Mouse (Mus musculus): ENCODE measurements around the gene Cox7c. TPM values are rescaled to one million over a fixed set of nuclear protein-coding genes. Genes with fewer than 3 reads are reported as not detected.
"Not testable (repeated sequence)": the region's sequence is repeated elsewhere in the genome, so short reads cannot be mapped to it uniquely, and the experiment has no call there.

The Cox7c gene
- 100 to 1,000 TPM; 471 to 481 TPM for total RNA-seq (2021)
- long read RNA-seq, experiment 1, transcript Cox7c-201 (3 exons, 315 nt), result minor isoform, 10 of 357 reads
- long read RNA-seq, experiment 1, transcript Cox7c-203 (3 exons, 540 nt), result major isoform, 344 of 357 reads
- long read RNA-seq, experiment 1, partial matches to known transcripts, result 0 of 357 reads
- long read RNA-seq, experiment 1, other reads (novel, unspliced or antisense), result 0 of 357 reads
- long read RNA-seq, experiment 2, transcript Cox7c-201 (3 exons, 315 nt), result minor isoform, 7 of 269 reads
- long read RNA-seq, experiment 2, transcript Cox7c-203 (3 exons, 540 nt), result major isoform, 259 of 269 reads
- long read RNA-seq, experiment 2, partial matches to known transcripts, result 0 of 269 reads
- long read RNA-seq, experiment 2, other reads (novel, unspliced or antisense), result 0 of 269 reads

- intact Hi-C loops (cut with DNase I), result no loop called here
Observed at GRCm38 (mm10) chr13:86046254-86046951, at the start of gene Cox7c. Gene Cox7c, minus strand, starts transcription at chr13:86046904.

DNA sequence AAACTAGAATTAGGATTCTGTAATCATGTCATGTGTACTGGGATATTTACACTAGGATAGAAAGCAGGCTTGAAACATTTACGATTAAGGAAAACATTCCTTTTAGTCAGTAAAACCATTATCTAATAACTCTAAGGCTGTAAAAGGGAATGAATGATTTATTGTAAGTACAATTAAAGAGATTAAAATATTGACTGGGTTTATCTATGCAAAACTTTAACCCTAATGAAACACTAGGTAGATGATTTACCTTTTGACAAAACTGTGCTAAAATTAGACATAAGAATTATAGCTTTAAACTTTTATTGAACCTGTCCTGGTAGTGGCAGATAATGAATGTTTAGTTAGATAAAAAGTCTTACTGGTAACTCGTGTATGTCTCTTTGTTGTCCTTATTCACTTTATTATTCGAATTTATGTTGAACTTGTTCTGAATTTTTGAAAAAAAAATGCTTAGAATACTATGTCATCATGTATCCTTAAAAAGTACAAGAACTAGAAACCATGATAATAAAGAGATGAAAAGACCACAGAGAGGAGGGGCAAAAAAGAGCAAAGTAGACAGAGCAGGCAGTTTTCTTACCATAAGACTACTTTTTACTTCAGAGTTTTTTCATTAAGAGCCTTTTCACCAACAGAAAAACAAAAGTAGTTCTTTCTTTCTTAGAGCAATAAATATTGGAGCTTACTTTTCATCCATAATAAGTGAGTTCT is 21.5 kb upstream of the Cox7c start:
- intact Hi-C loops (cut with DNase I), result no loop called here
- no peak for DNase-seq (ENCODE audit: low spot score in 2 of 2)

More at GRCm38 (mm10) chr13:86046254-86046951, at the start of gene Cox7c:
- peak; percentile 91 to 93 for DNase-seq (ENCODE audit: low spot score in 2 of 2)

- DNase-seq (ENCODE audit: low spot score in 2 of 2), result no peak
- intact Hi-C loops (cut with DNase I), result no loop called here
Observed at GRCm38 (mm10) chr13:86067508-86067907, 20.8 kb upstream of the Cox7c start.

GRCm38 (mm10) chr13:86054091-86054490 is 7.4 kb upstream of the Cox7c start:
- intact Hi-C loops (cut with DNase I), result not testable (repeated sequence)

GRCm38 (mm10) chr13:86004907-86005675 is 41.6 kb downstream of the Cox7c start:
- peak; percentile 9 to 52 for DNase-seq (ENCODE audit: low spot score in 2 of 2)
- intact Hi-C loops (cut with DNase I), result no loop called here

More at GRCm38 (mm10) chr13:86054091-86054490, 7.4 kb upstream of the Cox7c start:
- not testable (repeated sequence) for DNase-seq (ENCODE audit: low spot score in 2 of 2)

Data from left cerebral cortex, postnatal 14 days (tissue).